Mouse (Mus musculus): ENCODE measurements around the gene Robo2.

- no peak for TF ChIP-seq GATA1 (IDR thresholded peaks at IDR 0.05; ENCODE audit: borderline replicate concordance, low read length)
- TF ChIP-seq FLI1 (IDR thresholded peaks at IDR 0.05; ENCODE audit: low read length): no peak
Measured at GRCm38 (mm10) chr16:74372876-74373275, 38.7 kb downstream of the Robo2 start.

Data from megakaryocyte, embryonic 14.5 days (primary cell).